Mouse (Mus musculus) mesoderm, embryonic 11.5 days (tissue): ENCODE results near the gene Reep1.

Experiments used
- DNase-seq: peaks from one replicate; pipeline ENCODE4 v3.0.0-alpha.2; 2012; ENCODE audit warnings: low read depth, low spot score

Reep1 gene

DNA sequence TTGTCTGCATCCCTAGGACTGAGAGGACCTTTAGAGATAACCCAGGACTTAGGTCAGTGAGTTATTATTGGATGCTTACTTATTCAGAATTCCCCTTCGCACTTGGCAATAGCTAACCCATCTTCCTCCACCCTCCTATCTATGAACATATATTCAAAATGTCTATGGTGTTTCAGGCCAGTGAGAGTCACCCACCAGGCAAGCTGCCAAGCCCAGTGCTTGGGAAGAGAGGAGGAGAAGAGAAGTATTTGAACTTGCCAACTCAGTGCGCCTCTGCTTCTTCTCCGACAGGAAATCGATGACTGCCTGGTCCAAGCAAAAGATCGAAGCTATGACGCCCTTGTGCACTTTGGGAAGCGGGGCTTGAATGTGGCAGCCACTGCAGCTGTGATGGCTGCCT is 73.1 kb downstream of the Reep1 start:
- DNase-seq: no peak

DNA sequence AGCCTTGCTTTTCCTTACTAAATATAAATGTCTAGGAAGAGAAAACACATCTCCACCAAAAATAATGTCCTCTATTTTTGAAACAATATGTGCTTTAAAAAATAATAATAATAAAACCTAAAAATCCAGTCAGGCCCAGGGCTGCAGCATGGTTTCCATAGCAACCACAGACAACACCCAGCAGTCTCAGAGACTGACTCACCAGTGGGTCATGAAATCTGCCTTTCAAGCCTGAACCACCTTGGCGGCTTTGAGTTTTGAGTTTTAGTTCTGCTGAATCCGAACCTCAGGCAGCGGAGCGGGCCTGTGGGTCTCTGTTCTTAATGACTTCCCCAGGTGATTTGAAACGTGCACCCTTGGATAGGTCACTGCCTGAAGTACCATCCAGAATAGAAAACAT is 75.8 kb downstream of the Reep1 start:
- DNase-seq: no peak

DNA sequence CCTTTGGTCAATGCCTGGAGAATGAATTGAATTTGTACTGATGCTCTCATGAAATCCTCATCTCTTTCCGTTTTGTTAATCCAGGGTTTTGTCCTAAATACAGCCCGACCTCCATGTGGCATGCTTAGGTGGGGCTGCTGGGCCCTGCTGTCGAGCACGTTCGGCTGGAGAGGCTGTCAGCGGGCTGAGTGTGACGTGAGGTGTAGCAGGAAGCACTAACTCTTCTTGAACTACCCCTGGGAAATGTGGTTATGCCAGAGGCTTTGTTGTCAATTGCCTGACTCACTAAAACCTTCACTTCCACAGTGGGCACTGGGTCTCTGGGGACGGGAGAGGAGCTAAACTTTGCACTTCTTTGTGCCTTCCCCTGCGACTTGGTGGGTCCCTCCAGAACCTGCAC is 81.0 kb downstream of the Reep1 start:
- no peak for DNase-seq

DNA sequence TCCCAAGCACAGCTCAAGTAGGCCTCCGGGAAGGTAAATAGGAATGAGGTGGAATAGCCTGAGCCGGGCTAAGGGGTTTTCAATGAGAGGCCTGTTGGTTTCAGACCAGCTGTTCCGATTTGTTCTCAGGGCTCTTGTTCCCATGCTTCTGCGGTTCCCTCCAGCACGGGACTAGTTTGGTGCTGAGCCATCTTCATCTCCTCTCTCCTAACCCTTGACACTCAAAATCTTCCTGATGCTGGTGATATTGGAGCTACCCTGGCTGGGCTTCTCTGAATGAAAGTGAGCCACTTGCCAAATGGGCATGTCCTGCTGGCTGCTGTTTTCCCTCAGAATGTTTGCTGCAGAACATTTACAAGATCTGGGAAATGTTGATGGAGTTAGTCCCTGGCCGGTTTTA is 84.4 kb downstream of the Reep1 start:
- DNase-seq: no peak

DNA sequence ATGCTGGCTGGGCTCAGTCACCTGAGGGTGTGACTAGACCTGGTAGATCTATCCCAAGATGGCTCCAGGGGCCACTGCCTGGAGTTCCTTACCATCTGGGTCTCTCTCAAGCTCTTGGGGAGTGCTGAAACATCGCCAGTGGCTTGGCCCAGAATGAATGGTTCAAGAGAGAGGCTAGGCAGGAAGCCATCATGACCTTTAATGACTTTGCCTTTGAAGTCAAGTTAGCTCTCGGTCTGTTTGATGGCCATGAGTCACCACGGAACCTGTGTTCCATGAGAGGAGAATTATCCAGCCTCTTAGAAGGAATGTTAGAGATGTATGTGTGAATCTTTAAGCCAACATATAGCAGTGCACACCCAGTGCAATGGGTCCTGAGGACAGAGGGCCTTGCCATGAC is 92.0 kb downstream of the Reep1 start:
- no peak for DNase-seq

DNA sequence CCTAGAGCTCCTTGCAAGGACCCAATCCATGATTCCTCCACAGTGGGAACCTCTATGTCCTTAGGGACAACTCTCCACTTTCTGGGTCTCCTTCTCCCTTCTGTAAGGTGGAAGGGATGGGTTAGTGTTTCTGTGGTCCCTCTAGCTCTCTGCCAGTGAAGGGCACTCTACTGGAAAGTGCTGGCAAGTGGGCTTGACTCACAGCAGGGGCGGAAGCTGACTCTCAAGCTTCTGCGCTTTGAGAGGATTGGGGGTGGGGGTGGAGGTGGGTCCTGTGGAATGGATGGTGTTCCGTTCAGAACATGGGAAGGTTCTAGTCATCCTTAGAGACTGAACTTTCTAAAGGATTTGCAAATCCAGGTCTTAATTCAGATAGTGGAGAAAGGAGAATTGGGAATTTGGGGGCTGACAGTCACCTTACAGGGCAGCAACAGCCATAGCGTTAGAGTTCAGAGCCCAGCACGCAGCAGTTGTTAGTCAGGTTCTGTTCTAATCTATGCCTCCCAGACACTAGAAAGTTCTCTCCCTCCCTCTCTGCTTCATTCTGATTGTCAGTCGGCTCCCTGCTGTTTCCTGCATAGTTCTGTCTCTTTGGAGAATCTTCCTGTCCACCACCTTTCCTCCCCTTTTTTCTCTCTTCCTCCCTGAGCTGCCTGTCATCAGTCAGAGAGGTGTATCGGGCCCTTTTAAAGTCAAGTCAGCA is 93.8 kb downstream of the Reep1 start:
- DNase-seq: no peak

DNA sequence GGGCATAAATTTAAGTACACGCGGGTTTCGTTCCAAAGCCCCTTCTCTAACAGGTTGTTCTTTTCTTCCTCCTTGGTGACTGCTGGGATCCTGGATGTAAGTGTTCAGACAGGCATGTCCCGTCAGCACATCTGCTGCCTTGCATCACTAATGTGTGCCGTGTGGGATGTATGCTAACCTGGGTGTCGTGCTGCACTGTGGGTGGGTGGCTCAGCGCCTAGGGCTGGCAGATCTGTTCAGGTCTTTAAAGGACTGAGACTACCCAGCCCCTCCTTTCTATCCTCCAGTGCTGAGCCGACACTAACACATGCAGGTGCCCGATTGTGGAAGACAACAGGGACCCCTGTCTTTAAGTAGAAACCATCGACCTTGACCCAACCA is 94.3 kb downstream of the Reep1 start:
- DNase-seq: no peak

DNA sequence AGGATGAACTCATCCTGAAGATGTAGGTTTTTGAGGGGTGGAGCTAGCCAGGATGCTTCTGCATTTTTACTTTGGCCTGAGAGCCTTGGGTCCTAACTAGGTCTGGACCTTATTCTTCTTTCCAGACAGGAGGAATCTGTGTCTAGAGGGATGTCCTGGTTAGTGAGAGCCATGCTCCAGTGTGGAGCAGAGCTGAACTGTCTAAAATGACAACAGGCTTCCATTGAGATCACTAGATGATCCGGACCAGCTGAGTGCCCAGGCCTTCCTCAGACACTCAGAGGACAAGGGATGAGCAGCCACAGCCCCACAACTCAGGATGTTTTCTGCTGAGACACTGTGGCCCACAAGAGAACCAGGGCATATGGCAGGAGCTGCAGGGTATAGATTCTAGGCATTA is 96.2 kb downstream of the Reep1 start:
- DNase-seq: no peak

DNA sequence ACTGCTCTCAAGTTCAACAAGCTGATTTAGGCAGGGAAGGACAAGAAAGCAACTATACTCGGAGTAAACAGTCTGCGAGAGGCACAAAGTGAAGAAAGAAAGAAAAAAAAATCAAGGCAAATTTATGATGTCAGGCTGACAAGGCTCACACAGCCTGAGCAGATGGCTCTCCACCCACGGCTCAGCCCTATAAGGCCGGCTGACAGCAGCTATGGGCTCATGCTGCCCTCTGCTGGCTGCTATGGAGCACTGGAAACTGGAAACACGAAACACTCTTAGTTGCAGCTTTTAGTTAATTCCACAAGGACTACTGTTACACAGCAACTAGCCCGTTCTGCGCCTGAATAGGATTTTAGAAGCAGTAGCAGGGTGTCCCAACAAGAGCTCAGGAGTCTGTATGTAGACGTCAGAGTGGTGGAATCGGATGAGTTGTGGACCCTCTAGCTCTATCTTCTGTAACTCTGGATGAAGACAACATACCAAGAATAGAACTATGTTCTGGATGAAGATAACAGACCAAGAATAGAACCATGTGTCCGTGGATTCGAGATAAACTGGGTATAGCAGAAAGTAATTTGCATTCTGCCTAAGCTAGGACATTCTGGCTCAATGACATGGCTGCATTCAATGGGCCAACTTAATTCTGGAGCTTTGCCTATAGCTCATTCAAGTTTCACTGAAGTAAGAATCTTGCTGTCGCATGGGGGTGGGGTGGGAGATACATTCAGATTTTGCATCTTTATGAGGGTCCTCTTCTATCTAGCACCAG is 96.9 kb downstream of the Reep1 start:
- DNase-seq: peak; percentile 90

DNA sequence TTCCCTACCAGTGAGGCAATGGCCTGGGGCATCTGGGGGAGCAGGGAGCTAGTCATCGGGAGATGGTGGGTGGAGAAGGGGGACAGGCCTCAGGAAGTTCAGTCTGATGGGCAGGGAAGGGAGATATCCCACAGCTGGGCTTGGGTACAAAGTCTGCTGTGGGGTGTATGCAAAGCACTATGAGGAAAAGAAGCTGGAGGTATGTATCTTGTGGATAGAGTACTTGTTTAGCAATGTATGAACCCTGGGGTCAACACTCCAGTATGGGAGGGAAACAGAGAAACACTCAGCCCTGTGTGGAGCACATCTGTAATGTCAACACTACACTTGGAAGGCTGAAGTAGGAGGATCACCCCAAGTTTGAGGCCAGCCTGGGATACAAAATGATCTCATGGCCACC is 99.4 kb downstream of the Reep1 start:
- no peak for DNase-seq

DNA sequence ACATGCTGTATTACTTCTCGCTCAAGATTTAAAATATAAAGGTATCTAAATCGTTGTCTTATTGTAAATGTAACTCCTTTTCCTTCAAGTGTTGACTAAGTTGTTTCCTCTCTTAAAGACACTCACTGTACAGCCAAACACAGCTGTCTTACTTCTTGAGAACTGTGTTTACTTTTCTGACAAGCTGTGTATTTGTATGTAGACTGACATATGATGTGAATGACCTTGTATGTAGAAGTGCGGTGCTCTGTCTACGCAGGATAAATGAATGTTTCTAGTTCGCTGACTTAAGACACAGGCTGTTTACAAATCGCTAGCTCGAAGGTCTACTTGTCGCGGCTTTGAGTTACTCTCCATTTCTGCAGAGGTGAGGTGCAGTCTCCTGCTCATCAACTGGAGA is 102.5 kb downstream of the Reep1 start:
- no peak for DNase-seq

DNA sequence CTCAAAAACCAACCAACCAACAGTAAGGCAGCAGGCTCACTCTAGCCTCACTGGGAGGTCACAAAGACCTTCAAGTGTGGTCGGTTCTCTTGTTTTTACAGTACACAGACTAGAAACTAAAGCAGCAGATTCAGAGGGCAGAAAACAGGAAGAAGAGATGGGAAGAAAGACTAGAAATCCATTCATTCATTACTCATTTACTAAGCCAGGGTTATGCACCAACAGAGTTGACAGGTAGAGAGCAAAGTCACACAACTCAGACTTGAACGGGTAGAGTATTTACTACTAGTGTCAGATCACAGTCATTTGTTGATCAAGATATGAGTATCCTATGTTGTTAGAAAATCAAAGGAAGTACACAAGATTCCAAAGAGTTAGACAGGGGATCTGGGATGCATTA is 105.5 kb downstream of the Reep1 start:
- DNase-seq: no peak

DNA sequence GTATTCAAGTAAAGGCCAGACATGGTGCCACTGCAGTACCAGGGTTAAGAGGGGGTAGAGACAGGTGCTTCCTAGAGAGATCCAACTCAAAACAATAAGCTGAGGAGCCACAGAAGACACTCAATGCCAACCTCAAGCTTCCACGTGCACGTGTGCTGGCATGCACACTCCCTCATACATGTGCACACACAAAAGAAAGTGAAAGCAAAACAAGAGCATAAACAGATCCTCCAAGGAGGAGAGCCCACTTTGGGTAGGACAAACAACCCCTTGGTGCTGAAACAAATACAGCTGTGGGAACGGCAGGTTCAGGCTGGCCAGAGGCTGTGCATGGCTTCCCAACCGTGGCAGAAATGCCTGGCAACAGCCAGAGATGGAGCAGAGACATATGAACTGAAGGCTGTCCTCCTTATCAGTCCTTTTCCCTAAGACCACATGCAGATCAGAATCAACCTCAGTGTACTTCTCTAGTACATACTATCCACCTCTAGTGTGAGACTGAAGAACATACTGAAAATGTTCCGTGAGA is 112.5 kb downstream of the Reep1 start:
- no peak for DNase-seq

DNA sequence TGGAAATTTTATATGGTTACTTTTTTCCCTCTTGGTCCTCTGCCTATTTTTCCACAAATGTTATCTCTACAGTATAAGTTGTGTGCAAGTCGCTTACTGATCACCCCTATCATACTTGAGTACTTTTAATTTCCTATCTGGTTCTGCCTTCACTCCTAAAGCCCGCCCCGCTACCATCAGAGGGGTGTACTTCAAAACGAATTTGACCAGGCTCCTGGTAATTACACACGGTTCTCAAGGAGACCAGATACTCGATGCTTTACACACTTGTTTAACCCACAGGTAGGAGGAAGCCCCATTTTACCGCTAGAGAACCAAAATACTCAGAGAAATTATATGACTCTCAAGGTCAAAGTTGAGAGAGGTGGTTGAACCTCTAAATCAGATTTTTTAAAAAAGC is 115.7 kb downstream of the Reep1 start:
- DNase-seq: no peak

DNA sequence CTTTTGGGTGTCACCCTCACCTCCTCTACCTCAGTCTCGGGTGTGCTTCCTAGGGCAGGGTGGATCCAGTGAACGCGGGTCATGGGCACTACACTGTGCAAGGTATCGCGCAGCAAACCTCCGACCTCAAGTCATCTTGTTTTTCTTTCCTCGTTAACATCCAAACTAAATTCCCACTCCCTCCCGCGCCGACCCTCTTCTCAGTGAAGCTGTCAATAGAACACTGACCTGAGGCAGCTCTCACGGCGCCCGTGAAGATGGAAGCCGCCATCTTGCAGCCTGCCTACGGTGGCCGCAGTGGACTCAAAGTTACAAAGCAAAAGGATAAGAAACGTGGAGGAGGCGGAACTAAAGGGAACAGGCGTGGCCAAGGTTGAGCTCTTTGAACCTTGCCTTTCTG is 116.1 kb downstream of the Reep1 start:
- peak; percentile 91 for DNase-seq

DNA sequence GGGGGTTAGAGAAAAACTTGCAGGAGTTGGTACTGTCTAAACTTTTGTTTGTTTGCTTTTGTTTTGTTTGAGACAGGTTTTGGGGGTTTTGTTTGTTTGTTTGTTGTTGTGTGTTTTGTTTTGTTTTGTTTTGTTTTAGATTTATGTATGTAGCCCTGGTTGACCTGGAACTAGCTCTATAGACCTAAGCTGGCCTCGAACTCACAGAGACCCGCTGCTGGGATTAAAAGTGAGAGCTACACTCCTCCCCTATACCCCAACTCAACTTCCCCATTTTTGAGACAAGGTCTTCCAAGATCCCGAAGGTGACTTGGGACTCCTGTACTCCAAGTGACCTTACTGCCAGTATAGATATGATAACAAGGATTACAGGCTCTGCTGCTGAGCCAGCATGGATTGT is 116.6 kb downstream of the Reep1 start:
- no peak for DNase-seq

DNA sequence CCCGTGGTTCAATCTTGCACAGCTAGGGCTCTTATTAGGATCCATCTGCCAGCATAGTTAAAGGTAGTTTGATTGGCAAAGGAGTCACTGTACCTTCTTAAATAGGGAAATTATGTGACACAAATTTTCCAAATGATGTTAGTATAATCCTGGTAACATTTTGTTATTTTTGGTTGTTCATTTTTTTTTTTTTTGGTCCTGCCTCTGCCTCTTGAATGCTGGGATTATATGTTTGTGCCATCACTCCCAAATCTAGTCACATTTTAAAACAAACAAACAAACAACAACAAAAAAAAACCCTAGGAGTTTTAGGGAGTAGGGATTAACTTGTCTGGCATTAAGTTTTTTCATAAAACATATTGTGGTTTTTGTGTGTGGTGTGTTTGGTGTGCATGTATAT is 119.5 kb downstream of the Reep1 start, which contains the start of gene Mrpl35:
Mrpl35 (minus strand) TSS at position 101 of the 400 bp plus-strand sequence.
- no peak for DNase-seq

DNA sequence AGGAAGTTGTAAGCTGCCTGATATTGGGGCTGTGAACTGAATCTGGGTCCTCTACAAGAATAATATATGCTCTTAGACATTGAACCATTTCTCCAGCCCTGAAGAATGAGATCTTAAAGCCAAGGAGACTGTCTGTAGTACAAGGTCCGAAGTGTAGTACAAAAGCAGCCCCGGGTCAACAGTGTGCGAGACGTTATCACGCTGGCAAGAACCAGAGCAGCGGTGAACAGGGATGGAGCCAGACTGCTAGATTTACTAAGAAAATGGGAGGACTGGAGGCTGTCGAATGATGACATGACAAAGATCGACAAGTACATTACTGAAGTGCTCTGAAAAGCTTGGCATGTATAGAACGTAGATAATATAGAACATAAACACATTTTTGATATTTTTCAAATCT is 122.4 kb downstream of the Reep1 start:
- DNase-seq: no peak

DNA sequence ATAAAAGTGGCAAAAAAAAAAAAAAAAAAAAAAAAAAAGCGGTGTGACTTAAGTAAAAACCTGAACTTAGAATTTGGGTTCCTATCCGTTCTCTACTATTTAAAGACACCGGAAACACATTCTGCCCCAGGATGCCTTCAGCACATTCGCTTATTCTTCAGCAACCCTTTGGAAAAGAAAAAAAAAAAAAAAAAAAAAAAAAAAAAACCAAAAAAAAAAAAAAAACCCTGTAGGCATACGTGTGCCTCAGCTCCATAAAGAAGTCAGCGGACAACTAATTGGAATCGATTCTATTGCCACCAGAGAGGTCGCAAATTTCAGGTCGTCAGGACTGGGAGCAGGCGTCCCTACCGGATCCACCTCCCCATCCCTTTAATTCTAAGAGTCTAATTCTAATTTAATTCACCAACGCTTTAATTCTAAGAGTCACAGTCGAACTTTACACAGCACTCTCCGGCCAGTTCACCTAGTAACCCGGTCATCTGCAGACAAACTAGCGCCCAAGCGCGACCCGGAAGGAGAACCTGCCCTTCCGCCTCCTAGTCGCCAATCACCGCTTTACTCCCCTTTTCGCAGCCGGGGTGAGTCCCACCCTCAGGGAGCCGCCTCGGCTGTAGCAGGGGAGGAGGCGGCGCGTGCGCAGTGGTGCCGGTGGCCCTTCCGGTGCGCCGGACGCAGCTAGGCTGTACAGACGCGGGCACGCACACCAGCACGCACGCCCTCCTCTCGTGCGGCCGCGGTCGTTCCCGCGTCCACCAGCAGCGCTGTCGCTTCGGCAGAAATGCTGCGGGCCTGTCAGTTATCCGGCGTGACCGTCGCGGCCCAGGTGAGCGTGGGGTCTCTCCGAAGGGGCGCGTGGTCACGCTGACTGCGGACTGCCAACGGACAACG is 123.6 kb downstream of the Reep1 start, which contains the start of gene Immt:
Immt (plus strand) TSS at position 642 of the 891 bp plus-strand sequence.
- peak; percentile 97 for DNase-seq

DNA sequence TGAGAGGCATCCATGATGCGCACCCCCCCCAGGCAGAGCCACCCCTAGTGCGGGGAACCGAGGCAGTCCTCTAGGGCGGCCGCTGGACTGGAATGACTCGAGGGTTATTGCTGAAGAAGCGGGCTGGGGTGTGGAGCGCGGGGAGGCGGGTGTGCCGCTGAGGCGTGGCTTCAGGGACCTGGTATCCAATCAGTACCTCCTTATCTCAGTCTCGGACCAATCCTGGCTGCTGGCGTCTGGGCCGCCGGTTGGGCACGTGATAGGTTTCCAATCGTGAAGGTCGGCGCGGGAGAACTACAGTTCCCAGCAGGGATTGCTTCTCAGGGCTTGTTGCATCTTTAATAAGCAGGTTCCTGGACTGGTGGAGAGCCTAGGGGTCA is 124.2 kb downstream of the Reep1 start:
- DNase-seq: peak; percentile 96

DNA sequence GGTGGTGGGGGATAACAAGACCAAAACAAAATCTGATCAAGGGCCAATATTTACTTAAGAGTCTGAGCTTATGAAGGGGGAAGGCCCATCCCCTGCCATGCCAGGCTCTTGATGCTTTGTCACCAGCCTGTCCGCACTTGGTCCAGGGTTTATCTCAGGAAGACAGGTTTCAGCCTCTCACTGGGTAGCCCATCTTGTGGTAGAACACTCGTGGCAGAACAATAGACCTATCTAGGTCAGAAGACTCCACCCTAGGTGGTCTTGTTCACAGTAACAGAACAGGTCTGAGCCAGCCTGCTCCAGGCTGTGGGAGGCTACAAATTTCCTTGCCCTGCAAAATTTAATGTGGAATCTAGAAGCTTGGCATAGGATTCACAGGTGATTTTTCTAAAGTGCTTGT is 129.4 kb downstream of the Reep1 start:
- DNase-seq: no peak

DNA sequence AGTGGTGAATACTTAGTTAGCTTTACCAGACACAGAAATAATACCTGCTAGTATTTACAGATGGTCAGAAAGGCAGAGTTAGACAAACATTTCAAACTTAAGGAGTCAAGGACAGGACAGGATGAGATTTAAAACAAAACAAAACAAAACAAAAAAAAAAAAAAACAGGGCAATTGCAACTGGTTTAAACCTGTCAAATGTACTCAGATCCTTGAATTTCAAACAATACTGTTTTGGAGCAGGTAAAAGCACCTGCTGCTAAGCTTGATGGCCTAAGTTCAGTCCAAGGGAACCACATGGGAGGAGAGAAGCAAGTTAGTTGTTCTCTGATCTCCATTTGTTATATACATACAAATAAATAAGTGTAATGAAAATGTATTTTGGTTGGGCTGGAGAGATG is 132.5 kb downstream of the Reep1 start:
- no peak for DNase-seq
